Mouse (Mus musculus) kidney, postnatal 14 days (tissue): Measurements from ENCODE around the gene Brpf1.

Experiments
- DNase-seq: peaks from one replicate; pipeline ENCODE4 v3.0.0; 2022; ENCODE audit warnings: mixed read lengths

The Brpf1 gene

GRCm38 (mm10) chr6:113362241-113362640, 55.3 kb downstream of the Brpf1 start:
- DNase-seq, result no peak

DNA sequence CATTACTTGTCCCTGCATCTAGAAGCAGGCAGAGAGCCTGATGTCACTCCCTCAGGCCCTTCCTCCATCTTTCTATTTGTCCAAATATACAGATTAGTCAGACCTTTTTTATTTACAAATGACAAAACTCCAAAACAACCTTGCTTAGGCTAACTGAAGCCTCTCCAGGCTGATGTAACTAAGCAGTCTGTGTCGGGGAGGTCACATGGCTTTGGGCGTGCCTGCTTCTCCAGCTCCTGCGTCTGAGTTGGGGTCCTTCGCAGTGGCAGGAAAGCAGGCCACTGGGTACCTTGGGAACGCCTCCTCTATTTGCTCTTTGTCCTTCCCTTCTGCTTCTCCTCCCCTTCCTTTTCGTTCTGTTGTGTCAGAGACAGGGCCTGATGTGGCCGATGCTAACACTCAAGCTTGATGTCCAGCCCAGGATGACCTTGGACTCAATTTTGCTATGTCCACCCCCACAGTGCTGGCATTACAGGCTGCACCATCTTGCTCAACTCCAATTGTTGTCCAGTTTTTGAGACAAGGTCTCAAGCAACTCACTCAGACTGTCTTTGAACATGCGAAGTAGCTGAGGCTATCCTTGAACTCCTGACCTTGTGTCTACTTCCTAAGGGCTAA, 57.7 kb downstream of the Brpf1 start:
- DNase-seq, result no peak

GRCm38 (mm10) chr6:113366639-113367038, 59.7 kb downstream of the Brpf1 start:
- DNase-seq, result no peak

GRCm38 (mm10) chr6:113367574-113367973, 60.6 kb downstream of the Brpf1 start:
- no peak for DNase-seq

DNA sequence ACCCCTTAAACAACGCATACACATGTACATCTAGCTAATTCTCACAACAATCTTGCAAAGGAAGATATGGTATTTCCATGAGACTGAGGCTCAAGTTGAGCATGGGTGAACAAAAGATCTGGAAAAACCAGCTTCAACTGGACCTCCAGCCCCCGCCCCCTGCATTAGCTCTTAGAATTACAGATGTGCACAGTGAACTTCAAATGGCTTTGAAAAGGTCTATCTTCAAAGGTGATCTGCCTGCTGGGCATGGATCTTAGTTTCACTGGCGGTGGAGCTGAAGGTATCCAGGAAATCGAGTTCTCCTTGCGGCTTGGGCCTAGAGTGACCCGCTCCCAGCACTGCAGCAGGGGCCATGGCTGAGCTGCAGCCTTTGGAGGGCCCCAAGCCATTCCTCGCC, 61.2 kb downstream of the Brpf1 start:
- DNase-seq, result no peak

- no peak for DNase-seq
These were observed 61.6 kb downstream of the Brpf1 start for GRCm38 (mm10) chr6:113368577-113368976.

DNA sequence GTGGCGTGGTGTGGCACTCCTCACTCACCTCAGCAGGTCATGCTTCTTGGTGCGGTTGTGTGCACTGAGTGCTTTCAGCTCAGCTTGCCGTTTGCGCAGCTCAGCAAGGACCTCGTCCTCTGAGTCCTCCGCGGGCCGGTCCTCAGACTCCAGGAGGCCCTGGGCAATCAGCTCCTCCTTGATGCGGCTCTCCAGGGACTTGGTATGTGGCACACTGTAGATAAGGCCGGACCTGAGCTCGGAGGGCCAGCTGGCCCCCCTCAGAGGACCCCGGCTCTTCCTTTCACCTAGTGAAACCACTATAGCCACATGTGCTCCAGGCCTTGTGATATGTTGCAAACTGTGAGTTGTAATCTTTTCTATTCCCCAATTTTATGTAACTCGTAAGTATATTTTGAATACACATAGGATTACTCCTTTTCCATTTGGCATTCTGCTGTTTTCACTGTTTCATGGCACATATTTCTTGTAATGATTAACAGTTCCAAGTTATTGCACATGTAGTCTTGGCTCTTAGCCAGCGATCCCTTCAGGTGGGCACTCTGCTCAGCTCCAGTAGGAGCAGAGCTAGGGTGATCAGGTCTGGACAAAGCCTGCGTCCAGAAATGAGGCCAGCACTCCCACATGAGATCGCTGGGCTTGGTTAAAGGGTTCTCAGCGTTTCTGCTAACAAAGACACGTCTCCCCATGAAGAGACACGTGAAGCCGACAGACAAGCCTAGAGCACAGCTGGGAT, 63.4 kb downstream of the Brpf1 start:
- DNase-seq, result peak; percentile 47

DNA sequence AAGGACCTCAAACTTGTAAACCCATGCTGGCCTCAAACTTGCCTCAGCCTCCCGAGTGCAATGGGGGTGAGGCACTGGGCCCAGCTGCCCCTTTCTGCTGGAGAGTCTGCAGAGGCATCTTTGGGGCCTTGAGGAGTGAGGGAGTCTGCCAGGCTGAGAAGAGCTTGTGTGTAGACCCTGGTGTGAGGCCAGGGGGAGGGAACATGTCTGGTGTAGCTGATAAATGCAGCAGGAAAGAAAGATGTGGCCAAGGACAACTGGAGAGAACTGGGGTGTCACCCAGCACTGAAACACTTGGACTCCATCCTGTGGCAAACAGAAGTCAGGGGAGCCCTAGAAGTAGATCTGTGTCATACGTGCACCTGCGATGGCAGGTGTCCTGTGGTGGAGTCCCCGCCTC, 66.6 kb downstream of the Brpf1 start:
- DNase-seq, result no peak
